Mouse (Mus musculus) liver, embryonic 13.5 days (tissue): ENCODE data around the gene Tpst2. TPM values are rescaled to one million over a fixed set of nuclear protein-coding genes. Genes with fewer than 3 reads are reported as not detected.

ENCODE experiments used
- ATAC-seq: fragments of 200-750 bp; cut with Nextera tagmentation; 2 replicates; pipeline ENCODE4 v1.8.0; 2017; ENCODE audit warnings: low read depth, mild to moderate bottlenecking, moderate number of reproducible peaks, moderate library complexity
- DNase-seq: peaks from one replicate; pipeline ENCODE4 v3.0.0; 2022
- H3K27ac ChIP-seq: fragments of 300-500 bp; sonication (generic); 2 replicates; pipeline ENCODE4 v1.5.1; 2015; ENCODE audit warnings: moderate library complexity, mild to moderate bottlenecking, inconsistent platforms
- H3K27me3 ChIP-seq: fragments of 300-500 bp; sonication (generic); 2 replicates; pipeline ENCODE4 v1.6.1; 2015; ENCODE audit warnings: mild to moderate bottlenecking, inconsistent platforms
- H3K36me3 ChIP-seq: fragments of 300-500 bp; sonication (generic); 2 replicates; pipeline ENCODE4 v1.6.1; 2015; ENCODE audit warnings: mild to moderate bottlenecking, inconsistent platforms
- H3K4me1 ChIP-seq: fragments of 300-500 bp; sonication (generic); replicated peaks from 2 replicates; pipeline ENCODE4 v1.6.1; 2015; ENCODE audit warnings: inconsistent platforms
- H3K4me2 ChIP-seq: fragments of 300-500 bp; sonication (generic); 2 replicates; pipeline ENCODE4 v1.6.1; 2015; ENCODE audit warnings: inconsistent platforms, mild to moderate bottlenecking, moderate library complexity
- H3K4me3 ChIP-seq: fragments of 300-500 bp; sonication (generic); replicated peaks from 2 replicates; pipeline ENCODE4 v1.5.1; 2015; ENCODE audit warnings: mild to moderate bottlenecking, inconsistent platforms
- H3K9ac ChIP-seq: fragments of 300-500 bp; sonication (generic); 2 replicates; pipeline ENCODE4 v1.6.1; 2015; ENCODE audit warnings: mild to moderate bottlenecking, inconsistent platforms
- H3K9me3 ChIP-seq: fragments of 300-500 bp; sonication (generic); replicated peaks from 2 replicates; pipeline ENCODE4 v1.6.1; 2016; ENCODE audit warnings: inconsistent platforms
- WGBS: fragments of 180-500 bp; shearing (Covaris S2); methylation state at CpG from one replicate; pipeline ENCODE4 v1.1.7; 2015; ENCODE audit not compliant: insufficient replicate concordance; 5-methylcytosine and 5-hydroxymethylcytosine counted together
- polyA plus RNA-seq: library from polyadenylated mRNA; unstranded; fragments of >200 nt; fragmentation: Nextera tagmentation; extraction: Ambion mirVana; gene quantifications from 2 replicates; pipeline ENCODE4 v1.2.1, GENCODE M21; 2015

Tpst2 gene
- polyA plus RNA-seq, 1 experiment from 2014 or later, result 36.0 TPM

GRCm38 (mm10) chr5:112255426-112255825, 21.1 kb upstream of the Tpst2 start, which contains the start of gene Crybb1:
Gene Crybb1, plus strand, starts transcription at chr5:112255815.
- WGBS, result 67% methylated on average over 3 of the region's 3 CpGs

GRCm38 (mm10) chr5:112256457-112256856, 20.0 kb upstream of the Tpst2 start:
- ATAC-seq (no peak), DNase-seq (no peak)
- H3K36me3 ChIP-seq, result no peaks in the 10 kb centered on the region
- H3K27ac ChIP-seq, result no peak overlapping the region
- H3K9me3 ChIP-seq, result no peaks in the 10 kb centered on the region
- WGBS, result 71% methylated on average over 9 of the region's 9 CpGs
- H3K4me1 ChIP-seq, result peaks cover 41% of the 10 kb centered on the region
- H3K27me3 ChIP-seq, result 0 out of 2 replicates have a peak, but pooled peaks cover 22% of the 10 kb centered on the region
- no peak overlapping the region for H3K4me2 ChIP-seq
- no peak overlapping the region for H3K4me3 ChIP-seq
- H3K9ac ChIP-seq, result no peak overlapping the region

More at GRCm38 (mm10) chr5:112255426-112255825, 21.1 kb upstream of the Tpst2 start, which contains the start of gene Crybb1:
- Histone ChIP-seq H3K9ac (peak within 1 kb of the TSS; percentile 4; the same call in 1 of the 2 replicates), H3K4me3 (no peak within 1 kb of the TSS), H3K27ac (no peak within 1 kb of the TSS), H3K9me3 (no peaks in the 10 kb centered on the region), H3K36me3 (no peaks in the 10 kb centered on the region), H3K4me1 (peaks cover 42% of the 10 kb centered on the region), H3K4me2 (no peak within 1 kb of the TSS), H3K27me3 (0 out of 2 replicates have a peak, but pooled peaks cover 18% of the 10 kb centered on the region)
- no peak for DNase-seq
- no peak for ATAC-seq

GRCm38 (mm10) chr5:112257896-112258295, 18.6 kb upstream of the Tpst2 start:
- no peak overlapping the region for H3K4me3 ChIP-seq
- 79% methylated on average over 3 of the region's 3 CpGs for WGBS
- no peaks in the 10 kb centered on the region for H3K9me3 ChIP-seq
- no peak overlapping the region for H3K9ac ChIP-seq
- peaks cover 26% of the 10 kb centered on the region for H3K4me1 ChIP-seq
- DNase-seq, result no peak
- no peaks in the 10 kb centered on the region for H3K36me3 ChIP-seq
- 0 out of 2 replicates have a peak, but pooled peaks cover 25% of the 10 kb centered on the region for H3K27me3 ChIP-seq
- H3K27ac ChIP-seq, result no peak overlapping the region
- no peak overlapping the region for H3K4me2 ChIP-seq
- no peak for ATAC-seq

- H3K4me2 ChIP-seq, result no peak overlapping the region
- H3K27me3 ChIP-seq, result 0 out of 2 replicates have a peak, but pooled peaks cover 25% of the 10 kb centered on the region
- no peak for ATAC-seq
- no peaks in the 10 kb centered on the region for H3K36me3 ChIP-seq
- no peak overlapping the region for H3K9ac ChIP-seq
- H3K27ac ChIP-seq, result no peak overlapping the region
- no peak for DNase-seq
- WGBS, result 57% methylated on average over 16 of the region's 16 CpGs
- H3K4me1 ChIP-seq, result peaks cover 5% of the 10 kb centered on the region
- no peak overlapping the region for H3K4me3 ChIP-seq
- H3K9me3 ChIP-seq, result no peaks in the 10 kb centered on the region
Measured at GRCm38 (mm10) chr5:112259862-112260650, 16.4 kb upstream of the Tpst2 start.

GRCm38 (mm10) chr5:112260818-112261217, 15.7 kb upstream of the Tpst2 start:
- Histone ChIP-seq H3K27ac (no peak overlapping the region), H3K27me3 (0 out of 2 replicates have a peak, but pooled peaks cover 25% of the 10 kb centered on the region), H3K4me1 (peaks cover 13% of the 10 kb centered on the region), H3K36me3 (no peaks in the 10 kb centered on the region), H3K9ac (no peak overlapping the region), H3K9me3 (no peaks in the 10 kb centered on the region), H3K4me2 (no peak overlapping the region), H3K4me3 (no peak overlapping the region)
- WGBS, result 57% methylated on average over 3 of the region's 3 CpGs
- no peak for ATAC-seq
- DNase-seq, result no peak

- 71% methylated on average over 7 of the region's 7 CpGs for WGBS
- Histone ChIP-seq H3K4me2 (no peak overlapping the region), H3K36me3 (no peaks in the 10 kb centered on the region), H3K9me3 (no peaks in the 10 kb centered on the region), H3K4me1 (peaks cover 35% of the 10 kb centered on the region), H3K4me3 (no peak overlapping the region), H3K27me3 (peaks cover 34% of the 10 kb centered on the region; the same call in 1 of the 2 replicates), H3K27ac (no peak overlapping the region), H3K9ac (no peak overlapping the region)
- DNase-seq (no peak), ATAC-seq (no peak)
Measured at GRCm38 (mm10) chr5:112264099-112264498, 12.4 kb upstream of the Tpst2 start.

- no peaks in the 10 kb centered on the region for H3K36me3 ChIP-seq
- DNase-seq (no peak), ATAC-seq (no peak)
- H3K4me3 ChIP-seq, result no peak overlapping the region
- WGBS, result 64% methylated on average over 5 of the region's 5 CpGs
- no peak overlapping the region for H3K27ac ChIP-seq
- peaks cover 34% of the 10 kb centered on the region for H3K27me3 ChIP-seq
- 0 out of 2 replicates have a peak overlapping the region, but pooled peaks have one; percentile 43 for H3K4me2 ChIP-seq
- H3K9ac ChIP-seq, result no peak overlapping the region
- H3K4me1 ChIP-seq, result peaks cover 38% of the 10 kb centered on the region
- no peaks in the 10 kb centered on the region for H3K9me3 ChIP-seq
Measured at GRCm38 (mm10) chr5:112265110-112265509, 11.4 kb upstream of the Tpst2 start.

- peak overlapping the region; percentile 65; the same call in 1 of the 2 replicates for H3K27ac ChIP-seq
- ATAC-seq (peak; percentile 66), DNase-seq (peak; percentile 47)
- H3K9me3 ChIP-seq, result no peaks in the 10 kb centered on the region
- no peaks in the 10 kb centered on the region for H3K36me3 ChIP-seq
- H3K27me3 ChIP-seq, result peaks cover 34% of the 10 kb centered on the region
- no peak overlapping the region for H3K4me3 ChIP-seq
- H3K9ac ChIP-seq, result peak overlapping the region; percentile 40; the same call in 1 of the 2 replicates
- 4% methylated on average over 10 of the region's 10 CpGs for WGBS
- H3K4me1 ChIP-seq, result peaks cover 38% of the 10 kb centered on the region
- peak overlapping the region; percentile 43 for H3K4me2 ChIP-seq
Measured at GRCm38 (mm10) chr5:112265515-112265914, 11.0 kb upstream of the Tpst2 start.

- peak; percentile 21; the same call in 1 of the 2 replicates for ATAC-seq
- peaks cover 38% of the 10 kb centered on the region for H3K27me3 ChIP-seq
- peak overlapping the region; percentile 40; the same call in 1 of the 2 replicates for H3K9ac ChIP-seq
- no peak overlapping the region for H3K4me3 ChIP-seq
- H3K27ac ChIP-seq, result peak overlapping the region; percentile 65
- H3K4me1 ChIP-seq, result peaks cover 43% of the 10 kb centered on the region
- no peaks in the 10 kb centered on the region for H3K36me3 ChIP-seq
- 28% methylated on average over 9 of the region's 9 CpGs for WGBS
- H3K9me3 ChIP-seq, result no peaks in the 10 kb centered on the region
- peak overlapping the region; percentile 43 for H3K4me2 ChIP-seq
- DNase-seq, result no peak
Measured at GRCm38 (mm10) chr5:112266011-112266777, 10.3 kb upstream of the Tpst2 start.

- 33% methylated on average over 24 of the region's 24 CpGs for WGBS
- no peak for DNase-seq
- no peak overlapping the region for H3K9ac ChIP-seq
- H3K4me1 ChIP-seq, result peaks cover 54% of the 10 kb centered on the region
- no peak overlapping the region for H3K27ac ChIP-seq
- H3K4me3 ChIP-seq, result no peak overlapping the region
- H3K9me3 ChIP-seq, result no peaks in the 10 kb centered on the region
- no peak for ATAC-seq
- no peaks in the 10 kb centered on the region for H3K36me3 ChIP-seq
- H3K4me2 ChIP-seq, result no peak overlapping the region
- H3K27me3 ChIP-seq, result peaks cover 38% of the 10 kb centered on the region
Measured at GRCm38 (mm10) chr5:112270764-112271541, 5.5 kb upstream of the Tpst2 start.
